Mouse (Mus musculus): ENCODE data around the gene Tor1b.

Gene Tor1b

GRCm38 (mm10) chr2:30985111-30986020, 32.6 kb downstream of the Tor1b start:
- peak; percentile 48 for DNase-seq (ENCODE audit: low read depth, low spot score)

GRCm38 (mm10) chr2:30990221-30990620, 37.5 kb downstream of the Tor1b start:
- no peak for DNase-seq (ENCODE audit: low read depth, low spot score)

- DNase-seq (ENCODE audit: low read depth, low spot score) = no peak
Observed at GRCm38 (mm10) chr2:30994853-30995252, 42.1 kb downstream of the Tor1b start.

GRCm38 (mm10) chr2:30995432-30995996, 42.8 kb downstream of the Tor1b start:
- DNase-seq (ENCODE audit: low read depth, low spot score) = no peak

- no peak for DNase-seq (ENCODE audit: low read depth, low spot score)
Observed at GRCm38 (mm10) chr2:30998443-30999260, 45.9 kb downstream of the Tor1b start.

- DNase-seq (ENCODE audit: low read depth, low spot score) = no peak
Observed at GRCm38 (mm10) chr2:31002857-31003256, 50.1 kb downstream of the Tor1b start.

GRCm38 (mm10) chr2:31005453-31005852, 52.7 kb downstream of the Tor1b start:
- DNase-seq (ENCODE audit: low read depth, low spot score) = no peak

- peak; percentile 56 for DNase-seq (ENCODE audit: low read depth, low spot score)
Observed at GRCm38 (mm10) chr2:31006434-31006833, 53.7 kb downstream of the Tor1b start.

- no peak for DNase-seq (ENCODE audit: low read depth, low spot score)
Observed at GRCm38 (mm10) chr2:31007208-31007607, 54.4 kb downstream of the Tor1b start.

All from c-Kit-negative CD71-positive TER-119-positive erythroid progenitor cells, embryonic 14.5 days (primary cell).